Comparison of ENCODE assay signal across 15 mouse cellular contexts in the genomic region with DNA sequence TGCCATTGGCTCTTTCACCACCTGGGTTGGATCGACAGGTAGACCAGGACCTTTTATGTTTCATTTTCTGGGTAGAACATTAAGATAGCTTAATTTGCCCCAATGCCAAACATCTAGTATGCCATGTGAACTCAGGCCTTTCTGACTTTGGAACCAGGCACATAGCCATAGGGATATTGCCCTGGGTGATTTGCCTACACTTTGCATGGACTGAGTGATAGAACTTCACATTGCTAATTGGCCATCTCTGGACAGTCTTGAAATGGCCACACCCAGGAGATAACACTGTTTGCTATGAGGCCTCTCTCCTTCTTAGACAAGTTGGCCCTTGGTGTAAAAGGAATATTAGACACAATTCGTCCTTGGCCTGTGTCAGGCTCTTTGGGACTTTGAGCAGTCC. TPM values are rescaled to one million over a fixed set of nuclear protein-coding genes. Genes with fewer than 3 reads are reported as not detected.
DNase-seq lines count a peak whose midpoint lies in the region; ATAC-seq and TF ChIP-seq lines count a peak whose summit lies in the region.
"Had no signal": no experiment of that assay in that cellular context is flagged by ENCODE, and none has a peak within 500 bp of the region (broad histone marks: within the 10 kb centered on the region; RNA-seq: fewer than 3 reads in every experiment).

No protein-coding gene starts in this region.

- H3K4me1 ChIP-seq in spleen, adult 2 months (ENCODE audit: control insufficient read depth, insufficient read depth, insufficient read length): peaks cover 14% of the 10 kb centered on the region; the same call in 1 of the 2 replicates
- peaks cover 78% of the 10 kb centered on the region for H3K4me1 ChIP-seq in midbrain, embryonic 13.5 days (replicated peaks)
- peaks cover 22% of the 10 kb centered on the region for H3K4me1 ChIP-seq in olfactory bulb, adult 2 months (ENCODE audit: control insufficient read depth, insufficient read depth, low read length)
- peaks cover 9% of the 10 kb centered on the region; the same call in 1 of the 2 replicates for H3K4me1 ChIP-seq in kidney, embryonic 14.5 days (ENCODE audit: control insufficient read depth, insufficient read depth, low read length)

- TF ChIP-seq POLR2A in spleen, adult 2 months (IDR thresholded peaks at IDR 0.05; ENCODE audit: low read depth, low read length): no peak
- TF ChIP-seq POLR2A in olfactory bulb, adult 2 months (IDR thresholded peaks at IDR 0.05; ENCODE audit: insufficient read depth, low read depth, low read length): no peak

- peaks cover 34% of the 10 kb centered on the region for H3K36me3 ChIP-seq in spleen, adult 2 months (ENCODE audit: control insufficient read depth, insufficient read depth, low read length)
- peaks cover 37% of the 10 kb centered on the region for H3K36me3 ChIP-seq in midbrain, embryonic 13.5 days
- peaks cover 38% of the 10 kb centered on the region; the same call in 1 of the 2 replicates for H3K36me3 ChIP-seq in kidney, embryonic 14.5 days (ENCODE audit: control insufficient read depth, insufficient read depth, low read length)

- no peak overlapping the region for H3K27ac ChIP-seq in gastrocnemius, adult 2 months
- H3K27ac ChIP-seq in spleen, adult 2 months (ENCODE audit: insufficient read depth, low read length): peak overlapping the region; percentile 19; the same call in 1 of the 2 replicates
- no peak overlapping the region for H3K27ac ChIP-seq in midbrain, embryonic 13.5 days
- peak overlapping the region; percentile 20; the same call in 1 of the 2 replicates for H3K27ac ChIP-seq in olfactory bulb, adult 2 months (ENCODE audit: insufficient read depth, low read depth, low read length)
- H3K27ac ChIP-seq in kidney, embryonic 14.5 days (ENCODE audit: low read depth, low read length): no peak overlapping the region

- TF ChIP-seq CTCF in gastrocnemius, adult 2 months (IDR thresholded peaks at IDR 0.05): no peak
- no peak for TF ChIP-seq CTCF in spleen, adult 2 months (IDR thresholded peaks at IDR 0.05; ENCODE audit: extremely low read depth, insufficient read depth, insufficient read length, insufficient replicate concordance)
- no peak for TF ChIP-seq CTCF in olfactory bulb, adult 2 months (IDR thresholded peaks at IDR 0.05; ENCODE audit: insufficient read depth, low read depth, low read length)

- no peak for DNase-seq in gastrocnemius, adult 2 months
- no peak for DNase-seq in gastrocnemius, postnatal 36 days
- no peak for DNase-seq in spleen, adult 2 months (ENCODE audit: low read depth in 1 of 2, low spot score in 2 of 2)
- no peak for DNase-seq in spleen, postnatal 36 days (ENCODE audit: low spot score in 2 of 2)
- no peak for DNase-seq in cerebellum, adult 11-12 months
- DNase-seq: cerebellum, adult 9-11 months; heart, postnatal 10 days; kidney, adult 2 months; lung, adult 2 months had no signal

- no peaks in the 10 kb centered on the region for H3K27me3 ChIP-seq in spleen, adult 2 months (ENCODE audit: control insufficient read depth, insufficient read depth, low read length)
- no peaks in the 10 kb centered on the region for H3K27me3 ChIP-seq in midbrain, embryonic 13.5 days
- H3K27me3 ChIP-seq in kidney, embryonic 14.5 days (ENCODE audit: control insufficient read depth, insufficient read depth, low read length): no peaks in the 10 kb centered on the region
- H3K27me3 ChIP-seq: megakaryocyte, embryonic 14.5 days had no signal

- no peak for ATAC-seq in midbrain, embryonic 13.5 days
- ATAC-seq in kidney, embryonic 14.5 days (ENCODE audit: low FRiP score, low TSS enrichment): no peak
- ATAC-seq: activated CD4-positive, CD25-positive, alpha-beta regulatory T cell, adult 4 months; CD4-positive, CD25-positive, alpha-beta regulatory T cell, adult 4 months had no signal

- H3K9me3 ChIP-seq in midbrain, embryonic 13.5 days: no peaks in the 10 kb centered on the region
- no peaks in the 10 kb centered on the region for H3K9me3 ChIP-seq in kidney, embryonic 14.5 days (ENCODE audit: control insufficient read depth, low read length)
- H3K9me3 ChIP-seq: megakaryocyte, embryonic 14.5 days had no signal

- H3K9ac ChIP-seq in midbrain, embryonic 13.5 days (replicated peaks): no peak overlapping the region
- H3K9ac ChIP-seq in kidney, embryonic 14.5 days (ENCODE audit: low read depth, low read length): no peak overlapping the region

- 0 out of 2 replicates have a peak overlapping the region, but pooled peaks have one; percentile 11 for H3K4me3 ChIP-seq in gastrocnemius, adult 2 months
- H3K4me3 ChIP-seq in spleen, adult 2 months (ENCODE audit: extremely low read depth, insufficient read depth, insufficient read length): no peak overlapping the region
- H3K4me3 ChIP-seq in midbrain, embryonic 13.5 days (replicated peaks): peak overlapping the region; percentile 61; the same call in 1 of the 2 replicates
- H3K4me3 ChIP-seq in olfactory bulb, adult 2 months (ENCODE audit: insufficient read depth, low read depth, low read length): no peak overlapping the region
- no peak overlapping the region for H3K4me3 ChIP-seq in kidney, embryonic 14.5 days (ENCODE audit: low read length)
- H3K4me3 ChIP-seq: megakaryocyte, embryonic 14.5 days had no signal

- H3K4me2 ChIP-seq in midbrain, embryonic 13.5 days (replicated peaks): peak overlapping the region; percentile 95
- no peak overlapping the region for H3K4me2 ChIP-seq in kidney, embryonic 14.5 days (replicated peaks; ENCODE audit: low read depth, low read length)

- intact Hi-C loops in gastrocnemius, adult 2 months (cut with DNase I): loop anchor here (5.0 kb wide), 1 partner anchor 198 kb away; no protein-coding TSS in a partner anchor
- intact Hi-C loops in gastrocnemius, postnatal 36 days (cut with DNase I): no loop called here

- WGBS in spleen, adult 2 months: 89% methylated on average over 2 of the region's 2 CpGs
- WGBS in midbrain, embryonic 13.5 days: 95% methylated on average over 2 of the region's 2 CpGs
- 39% methylated on average over 2 of the region's 2 CpGs for WGBS in olfactory bulb, adult 2 months
- 90% methylated on average over 2 of the region's 2 CpGs for WGBS in kidney, embryonic 14.5 days

RNA-seq across cellular contexts. Expression of a gene that starts 7.6 kb away (rescaled TPM):
- 10 to 100 TPM; 12.8 to 15.0 TPM for total RNA-seq in gastrocnemius, adult 2 months (2021)
- total RNA-seq in gastrocnemius, postnatal 36 days (2021): 10 to 100 TPM; 13.2 to 15.5 TPM
- polyA plus RNA-seq in spleen, adult 2 months (2012; rRNA removed): 139 and 152 TPM in 2 replicates
- 52.9 and 58.2 TPM in 2 replicates for polyA plus RNA-seq in midbrain, embryonic 13.5 days (2015; fragmentation: Nextera tagmentation; extraction: Ambion mirVana)
- 101 TPM in 1 of 2 replicates, not detected in the other for polyA plus RNA-seq in olfactory bulb, adult 2 months (2012; ENCODE audit: insufficient read depth, insufficient read length, low replicate concordance, missing spikeins)
- polyA plus RNA-seq in kidney, embryonic 14.5 days (2014; fragmentation: Nextera tagmentation; extraction: Ambion mirVana): 47.3 and 55.9 TPM in 2 replicates

Comparison
In these comparisons a context has a peak if more than half of its experiments do, and no peak if none do; other contexts are left out.
1. H3K27ac ChIP-seq: peak in spleen, adult 2 months (single experiment) and olfactory bulb, adult 2 months (single experiment); none in gastrocnemius, adult 2 months (single experiment), midbrain, embryonic 13.5 days (single experiment) and kidney, embryonic 14.5 days (single experiment).
2. H3K4me3 ChIP-seq: peak in gastrocnemius, adult 2 months (single experiment) and midbrain, embryonic 13.5 days (single experiment); none in spleen, adult 2 months (single experiment), olfactory bulb, adult 2 months (single experiment) and kidney, embryonic 14.5 days (single experiment).